Mouse (Mus musculus) NIH3T3 (cell line): ENCODE measurements around the gene Arap1.

ENCODE experiments used
- DNase-seq: peaks from one replicate; pipeline ENCODE4 v3.0.0-alpha.2; 2012; ENCODE audit warnings: low read depth

Gene Arap1

DNA sequence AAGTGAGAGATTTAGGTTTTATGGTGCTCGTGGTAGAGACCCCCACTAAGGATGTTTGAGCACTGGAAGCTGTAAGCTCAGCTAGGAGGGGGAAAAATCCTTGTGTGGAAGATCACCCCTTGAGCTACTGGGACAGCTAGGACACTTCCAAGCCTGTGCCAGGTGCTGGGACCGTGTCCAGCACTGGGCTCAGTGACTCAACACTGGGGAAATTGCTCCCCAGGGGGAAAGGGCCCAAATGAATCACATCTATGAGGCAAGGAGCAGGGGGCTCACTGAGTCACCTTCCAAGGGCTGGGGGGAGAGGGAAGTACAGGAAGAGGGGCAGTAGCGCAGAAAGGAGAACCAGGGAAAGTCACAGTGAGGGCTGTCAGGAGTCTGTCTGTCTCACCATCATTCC is 102.0 kb downstream of the Arap1 start:
- peak; percentile 32 for DNase-seq

GRCm38 (mm10) chr7:101450422-101451401 is 102.8 kb downstream of the Arap1 start:
- peak; percentile 79 for DNase-seq

DNA sequence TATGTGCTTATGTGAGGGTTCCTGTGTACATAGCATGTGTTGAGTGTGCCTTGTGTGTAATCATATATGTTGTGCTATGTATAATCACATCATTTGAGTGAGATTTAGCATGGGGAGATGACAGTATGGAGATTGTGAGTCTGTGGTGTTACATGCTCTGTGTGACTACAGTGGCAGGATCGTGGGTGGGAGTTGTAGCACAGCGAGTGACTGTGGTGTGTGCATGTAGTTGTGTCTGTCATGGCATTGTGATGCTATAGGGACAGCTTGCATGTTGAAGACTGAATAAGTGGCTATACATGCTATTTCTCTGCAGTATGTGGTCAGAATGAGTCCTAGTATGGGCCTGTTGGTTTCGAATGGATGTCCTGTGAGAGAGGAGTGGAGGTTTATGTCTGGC is 104.8 kb downstream of the Arap1 start:
- no peak for DNase-seq

DNA sequence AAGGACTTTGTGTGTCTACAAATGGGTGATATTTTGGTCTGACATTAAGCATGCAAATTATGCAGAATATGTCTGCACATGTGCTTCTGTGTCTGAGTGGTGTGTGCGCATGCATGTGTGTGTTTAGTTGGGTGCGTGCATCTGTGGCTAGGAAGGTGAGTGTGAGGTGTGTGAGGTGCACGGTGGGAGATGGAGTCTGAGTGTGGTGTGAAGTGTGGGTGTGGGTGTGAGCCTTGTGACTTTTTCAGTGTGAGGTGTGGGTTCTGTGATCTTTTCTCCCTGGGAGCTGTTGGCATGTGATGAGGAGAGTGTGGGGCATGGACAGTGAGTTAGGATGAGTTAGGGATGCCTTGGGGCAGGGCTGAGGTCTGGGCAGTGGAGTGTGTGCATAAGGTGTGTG is 105.4 kb downstream of the Arap1 start:
- DNase-seq: no peak

DNA sequence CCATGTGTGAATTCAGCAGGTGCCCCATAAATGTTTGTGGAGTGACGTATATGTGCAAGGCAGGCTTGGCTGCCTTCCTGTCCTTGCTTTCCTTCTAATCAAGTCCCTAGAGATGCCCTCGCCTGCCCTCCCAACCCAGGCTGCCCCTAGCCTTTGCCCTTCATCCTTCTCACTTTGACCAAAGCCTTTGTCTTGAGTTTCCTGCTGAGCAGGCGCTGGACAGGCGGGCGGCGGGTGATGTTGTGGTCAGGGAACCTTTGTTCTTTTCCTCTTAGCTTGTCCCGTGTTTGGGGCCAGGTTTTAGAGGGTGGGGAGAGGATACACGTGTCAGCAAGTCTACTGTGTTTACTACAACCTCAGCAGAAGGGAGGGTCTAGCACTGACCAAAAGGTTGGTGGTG is 105.9 kb downstream of the Arap1 start:
- DNase-seq: no peak

DNA sequence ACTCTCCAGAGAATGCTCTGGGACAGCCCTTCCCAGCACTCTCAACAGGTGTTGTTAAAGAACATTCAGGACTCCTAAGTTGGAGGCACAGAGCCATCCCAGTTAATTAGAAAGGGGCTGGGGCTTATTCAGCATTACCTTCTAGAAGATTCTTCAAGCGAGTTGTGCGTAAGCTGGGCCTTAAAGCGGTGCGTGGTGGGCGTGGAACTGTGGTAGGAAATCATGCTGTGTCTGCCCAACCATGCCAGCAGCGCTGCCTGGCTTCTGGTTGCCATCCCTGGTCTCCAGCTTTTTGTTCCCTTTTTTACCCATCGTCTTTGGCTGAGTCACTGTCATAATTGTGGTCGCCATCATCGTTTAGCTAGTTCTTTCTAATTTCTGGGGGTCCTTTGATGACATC is 106.6 kb downstream of the Arap1 start:
- DNase-seq: no peak

GRCm38 (mm10) chr7:101455141-101455540 is 107.3 kb downstream of the Arap1 start:
- no peak for DNase-seq

GRCm38 (mm10) chr7:101456318-101456717 is 108.5 kb downstream of the Arap1 start:
- DNase-seq: no peak

DNA sequence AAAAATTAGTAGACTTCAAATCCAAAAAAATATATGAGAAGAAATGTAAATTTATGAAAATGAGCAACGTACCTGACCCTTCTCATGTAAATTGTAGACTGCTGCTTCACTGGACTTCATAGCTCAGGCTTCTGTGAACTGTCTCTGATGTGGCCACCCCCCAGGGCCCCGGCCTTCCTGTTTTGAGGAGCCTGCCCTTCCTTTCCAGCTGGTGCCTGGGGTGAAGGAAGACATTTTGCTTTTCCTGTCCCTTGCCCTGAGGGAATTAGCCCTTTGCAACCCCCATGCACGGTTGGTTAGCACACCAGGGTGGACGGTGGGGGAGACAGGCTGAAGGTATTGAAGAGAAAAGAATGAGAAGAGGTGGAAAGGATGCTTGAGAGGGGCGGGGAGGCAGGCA is 108.9 kb downstream of the Arap1 start:
- no peak for DNase-seq

DNA sequence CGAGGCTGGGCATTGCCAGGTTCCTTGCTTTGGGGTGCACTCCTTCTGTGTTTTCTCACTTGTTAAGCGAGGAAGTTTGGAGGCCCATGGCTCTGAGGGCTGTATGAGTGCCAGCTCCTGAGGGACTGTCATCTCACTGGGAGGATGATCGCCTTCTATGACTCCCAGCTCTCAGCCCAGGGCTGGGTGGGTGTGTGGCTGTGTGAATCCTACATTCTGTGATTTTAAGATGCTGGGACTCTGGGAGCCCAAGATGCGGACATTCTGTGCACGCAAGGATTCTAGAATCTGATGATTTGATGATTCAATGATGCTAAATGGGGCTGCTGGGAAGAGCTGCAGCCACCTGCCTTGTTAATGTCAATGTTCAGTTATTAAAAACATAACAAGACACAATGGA is 109.4 kb downstream of the Arap1 start:
- DNase-seq: no peak

DNA sequence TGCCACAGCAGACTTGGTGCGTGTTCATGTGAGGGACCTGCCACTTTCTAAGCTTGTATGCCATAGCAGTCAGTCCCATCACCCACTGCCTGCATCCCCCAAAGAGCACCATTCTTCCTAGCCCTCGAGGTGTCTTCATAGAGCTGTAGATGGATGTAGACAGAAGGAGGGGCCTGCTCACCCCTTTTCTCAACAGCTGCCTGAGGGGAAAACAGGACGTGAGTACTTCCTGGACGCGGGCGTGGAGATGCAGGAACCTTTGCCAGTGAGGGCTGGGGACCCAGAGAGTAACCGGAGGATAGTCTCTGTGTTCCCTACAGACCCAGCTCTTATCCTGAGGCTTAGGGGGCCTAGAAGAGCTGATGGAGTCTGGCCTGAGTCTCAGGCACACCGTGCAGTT is 109.9 kb downstream of the Arap1 start:
- DNase-seq: no peak

- DNase-seq: no peak
Measured at GRCm38 (mm10) chr7:101458278-101458781, 110.5 kb downstream of the Arap1 start.

DNA sequence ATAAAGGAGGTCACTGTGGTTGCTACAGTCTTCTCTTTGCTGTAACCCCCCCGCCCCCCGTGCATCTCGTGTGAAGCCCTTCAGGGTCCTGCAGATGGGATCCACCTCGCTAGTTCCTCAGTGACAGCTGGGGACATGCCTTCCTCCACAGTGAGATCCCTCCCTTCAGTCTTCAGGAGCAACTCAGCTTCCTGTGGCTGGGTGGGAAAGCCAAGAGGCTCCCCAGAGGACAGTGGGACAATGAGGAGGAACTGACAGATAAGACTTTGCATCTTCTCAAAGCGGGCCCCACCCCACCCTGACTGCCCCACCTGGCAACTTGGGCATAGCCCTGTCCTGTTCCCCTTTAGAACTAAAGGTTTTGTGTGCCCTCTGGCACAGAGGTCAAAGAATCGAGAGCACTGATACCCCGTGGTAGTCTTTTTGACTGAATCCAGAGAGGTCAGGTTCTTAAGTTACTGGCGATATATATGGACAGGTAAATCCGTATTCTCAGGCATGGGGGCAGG is 111.5 kb downstream of the Arap1 start:
- DNase-seq: no peak

DNA sequence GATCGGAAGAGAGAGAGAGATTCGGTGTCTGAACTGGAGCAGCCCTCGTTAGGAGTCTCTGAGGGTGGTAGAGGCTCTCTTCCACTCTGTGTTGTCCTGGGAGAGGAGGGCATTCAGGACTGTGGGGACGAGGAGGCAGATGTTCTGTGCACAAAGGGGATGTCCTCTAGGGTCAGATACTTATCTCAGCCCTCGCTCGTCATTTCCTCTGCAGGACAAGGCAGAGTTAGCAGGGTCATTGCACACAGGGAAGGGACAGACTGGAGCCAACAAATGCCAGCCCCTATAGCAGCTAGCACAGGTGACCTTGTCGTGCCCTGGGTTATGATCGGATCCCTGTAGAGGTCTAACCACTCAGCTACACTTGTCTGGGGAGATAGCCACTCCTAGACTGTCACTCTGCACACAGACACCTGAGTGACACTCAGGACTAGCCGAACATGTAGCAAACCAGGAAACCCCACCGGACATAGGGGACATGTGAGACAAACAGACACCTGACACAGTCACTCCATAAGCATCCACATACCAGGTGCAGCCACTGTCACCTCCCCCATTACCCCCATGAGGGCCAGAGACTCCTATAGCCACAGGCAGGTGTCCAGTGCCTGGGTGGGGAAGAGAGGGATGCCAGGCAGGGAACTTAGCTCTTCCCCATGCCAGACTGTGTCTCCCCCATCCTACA is 112.2 kb downstream of the Arap1 start:
- no peak for DNase-seq

DNA sequence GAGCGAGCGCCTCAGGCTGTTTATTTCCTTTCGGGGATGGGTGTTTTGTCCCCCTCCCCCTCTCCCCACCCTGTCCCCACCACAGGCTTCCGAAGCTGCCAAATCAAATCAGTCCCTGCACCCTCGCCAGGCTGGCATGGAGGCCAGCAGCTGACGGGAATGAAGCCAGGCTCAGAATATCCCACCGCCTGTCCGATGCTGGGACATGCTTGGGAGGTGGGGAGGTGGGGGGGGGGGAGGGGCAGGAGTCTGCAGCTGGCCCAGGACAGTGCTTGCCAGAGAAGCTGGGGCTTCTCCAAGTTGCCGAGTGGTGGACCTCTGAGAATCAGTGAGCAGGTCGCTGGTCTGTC is 112.7 kb downstream of the Arap1 start:
- no peak for DNase-seq

DNA sequence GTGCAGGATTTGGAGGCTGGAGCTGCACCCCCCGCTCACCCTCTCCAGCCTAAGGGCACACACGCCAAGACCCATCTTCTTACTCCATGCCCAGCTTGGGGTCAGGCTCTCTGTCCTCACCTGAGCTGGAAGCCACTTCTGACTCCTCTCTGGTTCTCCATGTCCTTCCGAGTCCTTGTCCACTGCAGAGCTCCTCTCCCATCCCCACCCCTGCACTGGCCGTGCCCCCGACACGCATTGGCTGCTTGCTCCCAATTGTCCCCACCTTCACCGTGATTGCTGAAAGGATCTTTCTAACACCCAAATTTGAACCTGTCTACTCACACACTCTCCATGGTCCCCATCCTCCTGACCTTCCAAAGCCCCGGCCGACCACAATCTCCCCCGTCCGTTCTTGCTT is 113.7 kb downstream of the Arap1 start:
- DNase-seq: no peak
